Mouse (Mus musculus) common myeloid progenitor, adult 5-6 weeks (primary cell): ENCODE measurements around the gene Col4a2. TPM values are rescaled to one million over a fixed set of nuclear protein-coding genes. Genes with fewer than 3 reads are reported as not detected.

Experiments used
- ATAC-seq: replicated peaks from 2 replicates; pipeline ENCODE4 v1.8.0; 2016; ENCODE audit warnings: low read depth, mild to moderate bottlenecking, moderate TSS enrichment, inconsistent platforms; ENCODE audit not compliant: poor library complexity, severe bottlenecking
- total RNA-seq: library from RNA; stranded (forward); fragments of 200-1000, 187-1606 nt; gene quantifications from 2 replicates; pipeline ENCODE4 v1.2.3, GENCODE M21; 2017

Gene Col4a2
- total RNA-seq, 1 experiment from 2014 or later = 2.3 TPM

GRCm38 (mm10) chr8:11354800-11355451, 42.3 kb downstream of the Col4a2 start:
- no peak for ATAC-seq

GRCm38 (mm10) chr8:11355900-11356299, 43.3 kb downstream of the Col4a2 start:
- ATAC-seq = no peak

GRCm38 (mm10) chr8:11356776-11357175, 44.2 kb downstream of the Col4a2 start:
- peak; percentile 89 for ATAC-seq

- ATAC-seq = no peak
Observed at GRCm38 (mm10) chr8:11357921-11358436, 45.4 kb downstream of the Col4a2 start.

GRCm38 (mm10) chr8:11359846-11360245, 47.2 kb downstream of the Col4a2 start:
- no peak for ATAC-seq

- no peak for ATAC-seq
Observed at GRCm38 (mm10) chr8:11361546-11362277, 49.1 kb downstream of the Col4a2 start.

GRCm38 (mm10) chr8:11362278-11363214, 49.9 kb downstream of the Col4a2 start:
- ATAC-seq = no peak

GRCm38 (mm10) chr8:11363340-11364126, 50.9 kb downstream of the Col4a2 start:
- ATAC-seq = no peak

GRCm38 (mm10) chr8:11366251-11366650, 53.6 kb downstream of the Col4a2 start:
- no peak for ATAC-seq

GRCm38 (mm10) chr8:11366741-11367140, 54.1 kb downstream of the Col4a2 start:
- ATAC-seq = no peak

- ATAC-seq = no peak
Observed at GRCm38 (mm10) chr8:11367670-11368069, 55.1 kb downstream of the Col4a2 start.

- no peak for ATAC-seq
Observed at GRCm38 (mm10) chr8:11369526-11370203, 57.1 kb downstream of the Col4a2 start.

- no peak for ATAC-seq
Observed at GRCm38 (mm10) chr8:11371347-11371746, 58.7 kb downstream of the Col4a2 start.

- ATAC-seq = no peak
Observed at GRCm38 (mm10) chr8:11372080-11372479, 59.5 kb downstream of the Col4a2 start.

GRCm38 (mm10) chr8:11373643-11374325, 61.2 kb downstream of the Col4a2 start:
- ATAC-seq = no peak

- ATAC-seq = no peak
Observed at GRCm38 (mm10) chr8:11374326-11375076, 61.9 kb downstream of the Col4a2 start.

GRCm38 (mm10) chr8:11375749-11376438, 63.3 kb downstream of the Col4a2 start:
- no peak for ATAC-seq
